Mouse (Mus musculus) bone marrow, adult 2 months (tissue): ENCODE data around the gene Pdcd5.

Experiments
- CTCF ChIP-seq: fragments of 200-500 bp; IDR thresholded peaks from 2 replicates; pipeline ENCODE4 v1.5.1; 2011; ENCODE audit warnings: low read length, control low read depth; ENCODE audit not compliant: control insufficient read depth, insufficient read depth
- POLR2A ChIP-seq: fragments of 200-500 bp; IDR thresholded peaks from 2 replicates; pipeline ENCODE4 v1.6.1; 2011; ENCODE audit warnings: low read depth, mild to moderate bottlenecking, control low read depth, low read length, borderline replicate concordance; ENCODE audit not compliant: control insufficient read depth

DNA sequence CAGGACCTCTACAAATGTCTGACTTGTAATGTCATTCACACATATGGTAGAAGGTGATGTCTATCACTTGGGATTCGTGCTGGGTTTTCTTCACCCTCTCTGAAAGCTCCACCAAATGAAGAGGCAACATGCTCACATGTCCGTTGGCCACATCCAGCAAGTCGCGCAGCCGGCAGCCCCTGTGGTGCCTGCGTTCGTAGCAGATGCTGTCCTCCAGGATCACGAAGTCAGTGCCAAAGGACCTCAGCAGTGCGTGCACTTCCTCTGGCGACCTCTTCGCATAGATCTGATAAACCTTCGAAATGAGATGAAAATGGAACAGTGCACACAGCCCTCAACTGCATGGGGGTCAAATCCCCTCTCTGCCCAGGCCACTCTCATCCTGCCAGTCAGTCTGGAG, 45.3 kb upstream of the Pdcd5 start:
- TF ChIP-seq POLR2A (no peak), CTCF (no peak)
